Mouse (Mus musculus): ENCODE data around the gene Tmbim6.
A peak's percentile ranks its signal among the peaks of the same experiment; 100 is the strongest.

Tmbim6 gene

DNA sequence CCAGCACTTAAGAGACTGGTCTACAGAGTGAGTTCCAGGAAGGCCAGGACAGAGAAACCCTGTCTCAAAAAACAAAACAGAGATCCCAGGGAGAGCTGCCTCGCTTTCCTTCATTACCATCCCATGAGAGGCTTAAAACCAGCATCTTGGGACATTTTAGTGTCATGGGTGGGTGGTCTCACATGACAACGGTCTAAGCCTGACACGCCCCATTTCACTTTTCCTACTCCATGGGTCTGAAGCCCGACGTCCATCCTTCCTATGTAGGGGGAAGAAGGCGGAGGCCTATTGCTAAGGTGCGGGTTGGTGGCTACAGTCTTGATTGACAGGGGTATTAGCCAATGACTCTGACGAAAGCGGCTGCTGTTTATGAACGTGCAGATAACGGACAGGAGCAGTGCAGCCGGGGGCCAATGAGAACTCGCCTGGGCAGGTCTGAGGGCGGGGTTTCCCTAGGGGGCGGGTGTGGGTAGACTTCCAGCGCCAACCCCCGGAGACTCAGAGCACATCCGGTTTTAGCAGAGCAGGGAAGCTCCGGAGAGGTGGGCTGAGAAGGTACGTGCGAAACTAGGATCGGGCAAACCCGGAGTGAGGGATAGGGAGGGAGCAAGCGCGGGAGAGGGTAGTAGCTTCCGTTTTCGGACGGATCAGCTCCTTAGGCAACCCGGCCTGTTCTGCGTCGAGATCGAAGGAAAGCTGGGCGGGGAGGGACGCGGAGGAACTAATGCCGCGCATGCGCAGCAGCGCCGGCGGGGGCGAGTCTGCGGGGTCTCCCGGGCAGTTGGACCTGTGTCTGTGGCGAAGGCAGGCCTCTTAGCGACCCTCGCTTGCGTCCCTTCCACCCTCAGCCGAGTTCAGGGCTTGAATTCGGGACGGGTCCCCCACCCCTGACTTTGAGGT lies at the start of gene Tmbim6:
Tmbim6 (plus strand) TSS at position 397 of the 900 bp plus-strand sequence.
- peak; percentile 100 for DNase-seq (ENCODE audit: low read depth)

DNA sequence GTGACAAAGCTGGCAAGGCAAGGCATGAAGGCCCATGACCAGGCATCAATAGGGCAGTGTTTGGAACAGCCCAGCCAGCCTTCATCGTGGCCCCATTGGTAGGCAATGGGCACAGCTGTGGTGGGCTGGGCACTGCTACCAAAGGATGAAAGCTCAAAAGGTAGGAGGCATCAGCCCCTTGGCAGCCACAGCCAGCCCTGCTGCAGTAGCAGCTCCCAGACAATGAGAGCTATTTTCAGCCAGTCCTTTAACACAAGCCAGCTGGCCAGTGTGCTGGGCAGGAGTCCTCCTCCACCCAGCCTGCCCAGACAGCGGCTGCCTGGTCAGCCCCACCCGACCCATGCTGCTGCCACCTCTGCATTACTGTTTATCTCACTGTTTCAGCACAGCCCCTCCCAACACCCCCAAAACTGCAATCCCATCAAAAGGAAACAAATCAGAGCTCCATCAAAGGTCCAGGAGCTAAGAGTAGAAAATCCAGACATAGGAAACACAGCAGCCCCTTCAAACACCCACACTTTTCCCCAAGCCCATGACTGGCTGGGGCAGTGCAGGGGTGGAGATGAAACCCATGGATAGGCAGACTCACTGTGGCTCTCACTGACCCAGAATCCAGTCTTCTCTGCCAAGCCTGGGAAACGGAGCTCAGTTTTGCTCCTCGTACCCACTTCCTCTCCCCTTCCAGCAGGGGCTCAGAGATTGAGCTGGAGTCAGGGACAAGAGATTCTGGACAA lies 49.1 kb upstream of the Tmbim6 start:
- DNase-seq (ENCODE audit: low read depth) = no peak

DNA sequence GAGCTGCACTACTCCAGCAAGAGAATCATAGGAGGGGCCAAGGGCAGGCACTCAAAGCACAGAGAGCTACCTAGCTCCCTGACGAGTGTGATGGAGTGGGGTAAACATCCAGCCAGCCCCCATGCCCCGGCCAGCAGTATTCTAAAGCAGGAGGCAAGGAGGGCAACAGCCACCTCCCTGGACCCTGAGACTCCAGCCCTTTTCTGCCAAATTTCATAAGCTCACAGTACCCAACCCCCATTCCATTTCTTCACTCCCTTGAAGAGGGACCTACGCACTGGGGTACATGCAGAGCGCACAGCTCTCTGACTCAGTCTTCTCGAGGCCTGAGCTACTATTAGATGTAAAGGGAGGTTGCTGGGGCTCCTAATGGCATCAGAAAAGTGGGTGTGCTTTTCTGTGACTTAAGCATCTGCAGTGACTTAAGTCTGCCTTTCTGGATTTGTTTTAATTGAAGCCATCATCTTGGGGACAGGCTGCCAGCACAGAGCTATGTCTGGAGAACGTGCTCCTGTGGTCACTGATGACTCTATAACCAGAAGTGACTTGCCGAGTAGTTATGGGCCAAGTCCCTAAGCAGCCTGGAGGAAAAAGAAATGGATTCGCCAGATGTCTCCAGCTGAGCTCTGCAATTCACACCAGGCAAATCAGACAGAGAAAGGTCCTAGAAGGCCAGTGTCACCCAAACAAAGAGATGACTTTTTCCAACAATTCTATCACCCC lies 48.4 kb upstream of the Tmbim6 start:
- peak; percentile 58 for DNase-seq (ENCODE audit: low read depth)

DNA sequence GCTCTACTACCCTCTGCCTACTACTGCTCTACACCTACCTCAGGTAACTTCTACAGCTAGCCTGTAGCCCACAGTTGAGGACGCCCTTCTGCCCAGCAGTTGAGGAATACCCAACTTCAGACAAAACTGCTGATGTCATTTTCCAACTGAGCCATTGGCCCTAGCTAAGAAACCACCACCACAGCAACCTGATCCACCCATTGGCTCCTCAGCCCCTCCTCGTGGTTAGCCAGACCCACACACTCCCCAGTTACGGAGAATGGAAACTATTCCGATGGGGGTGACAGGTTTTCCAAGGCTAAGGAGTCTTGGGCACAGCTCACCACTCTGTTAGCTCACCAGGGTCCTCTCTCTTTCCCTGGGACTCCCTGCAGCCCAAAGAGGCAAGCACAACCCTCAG lies 47.7 kb upstream of the Tmbim6 start:
- peak; percentile 86 for DNase-seq (ENCODE audit: low read depth)

DNA sequence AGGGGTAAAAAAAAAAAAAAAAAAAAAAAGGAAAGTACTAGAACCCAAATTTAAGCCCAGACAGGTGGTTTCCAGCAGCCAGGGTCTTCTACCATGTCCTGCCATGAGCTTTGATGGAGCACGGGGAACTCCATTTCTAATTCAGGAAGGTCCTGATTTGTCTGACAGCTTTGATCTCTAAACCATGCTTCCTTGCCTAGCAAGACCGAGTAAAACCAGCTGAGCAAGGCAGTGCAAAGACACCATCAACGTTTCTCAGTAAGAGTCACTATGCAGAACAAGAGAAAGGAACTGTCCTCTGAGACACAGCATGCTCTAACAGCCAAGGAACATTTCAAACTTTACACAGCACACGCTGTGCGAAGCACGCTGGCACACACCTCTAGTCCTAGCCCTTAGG lies 41.1 kb upstream of the Tmbim6 start:
- no peak for DNase-seq (ENCODE audit: low read depth)

DNA sequence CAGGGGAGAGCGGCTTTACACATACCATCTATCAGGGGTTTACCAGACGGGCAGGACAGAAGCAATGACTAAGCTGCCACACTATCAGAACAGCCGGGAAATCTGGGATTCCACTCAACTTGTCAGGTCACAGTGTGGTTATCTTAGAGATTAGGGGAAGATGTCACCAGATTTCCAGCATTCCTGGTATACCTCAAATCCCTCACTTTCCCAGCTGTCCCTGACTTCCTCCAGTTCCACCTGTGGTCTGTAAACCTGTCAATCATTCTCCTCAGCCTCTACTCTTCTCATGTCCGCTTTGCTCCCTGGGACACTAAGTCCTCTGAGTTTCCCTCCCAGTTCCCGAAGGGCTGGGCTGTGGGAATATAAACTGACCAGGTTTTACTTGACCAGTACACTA lies 40.4 kb upstream of the Tmbim6 start:
- no peak for DNase-seq (ENCODE audit: low read depth)

DNA sequence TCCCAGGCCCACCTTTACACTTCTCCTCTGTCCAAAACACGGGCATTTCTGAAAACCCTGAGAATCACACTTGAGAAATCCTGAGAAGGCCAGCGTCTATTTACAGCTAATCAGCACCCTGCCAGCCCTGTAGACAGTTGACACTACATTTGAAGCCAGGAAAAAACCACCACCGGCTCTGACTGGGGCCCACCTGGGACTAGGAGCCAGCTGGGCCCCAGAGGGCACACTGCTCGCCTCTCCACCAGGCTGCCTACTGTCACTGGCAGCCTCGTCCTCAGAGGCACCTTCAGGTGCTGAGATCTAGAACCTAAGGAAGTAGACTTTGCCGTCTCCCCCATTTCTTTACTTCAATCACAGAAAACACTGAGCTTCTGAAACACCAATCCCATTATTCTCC lies 37.0 kb upstream of the Tmbim6 start:
- no peak for DNase-seq (ENCODE audit: low read depth)

DNA sequence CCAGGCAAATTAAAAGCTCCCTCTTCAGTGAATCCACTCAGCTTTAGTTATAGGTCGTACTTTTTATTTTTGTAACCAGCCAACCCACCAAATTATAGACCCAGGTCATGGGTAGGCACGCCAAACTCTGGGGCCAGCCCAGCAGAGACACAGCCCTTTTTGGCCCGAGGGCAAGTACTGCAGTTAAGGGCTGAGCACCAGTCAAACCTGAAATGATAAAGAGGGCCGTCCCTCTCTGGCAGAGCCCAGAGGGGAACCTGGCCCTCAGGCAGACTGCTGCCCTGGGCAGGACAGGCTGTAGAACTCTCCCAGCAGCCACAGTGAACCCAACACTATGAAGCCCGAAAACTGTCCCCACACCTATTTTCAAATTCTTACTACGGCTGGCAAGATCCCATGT lies 36.2 kb upstream of the Tmbim6 start:
- no peak for DNase-seq (ENCODE audit: low read depth)

DNA sequence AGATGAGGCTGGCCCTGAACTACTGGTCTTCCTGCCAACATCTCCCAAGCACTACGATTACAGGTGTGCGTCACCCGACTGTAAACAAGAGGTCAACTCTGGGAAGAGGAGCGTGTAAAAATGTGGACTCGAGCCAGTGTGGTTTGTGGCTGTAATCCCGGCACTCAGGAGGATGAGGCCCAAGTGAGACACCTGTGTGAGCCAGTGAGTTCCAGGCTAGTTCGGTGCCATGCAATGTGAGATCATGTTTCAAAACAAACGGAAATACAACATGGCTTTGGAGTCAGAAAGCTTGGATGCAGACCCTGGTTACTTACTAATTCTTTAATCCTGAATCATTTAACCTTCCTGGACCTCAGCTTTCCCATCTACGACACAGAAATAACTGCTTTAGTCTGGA lies 33.7 kb upstream of the Tmbim6 start:
- DNase-seq (ENCODE audit: low read depth) = no peak

DNA sequence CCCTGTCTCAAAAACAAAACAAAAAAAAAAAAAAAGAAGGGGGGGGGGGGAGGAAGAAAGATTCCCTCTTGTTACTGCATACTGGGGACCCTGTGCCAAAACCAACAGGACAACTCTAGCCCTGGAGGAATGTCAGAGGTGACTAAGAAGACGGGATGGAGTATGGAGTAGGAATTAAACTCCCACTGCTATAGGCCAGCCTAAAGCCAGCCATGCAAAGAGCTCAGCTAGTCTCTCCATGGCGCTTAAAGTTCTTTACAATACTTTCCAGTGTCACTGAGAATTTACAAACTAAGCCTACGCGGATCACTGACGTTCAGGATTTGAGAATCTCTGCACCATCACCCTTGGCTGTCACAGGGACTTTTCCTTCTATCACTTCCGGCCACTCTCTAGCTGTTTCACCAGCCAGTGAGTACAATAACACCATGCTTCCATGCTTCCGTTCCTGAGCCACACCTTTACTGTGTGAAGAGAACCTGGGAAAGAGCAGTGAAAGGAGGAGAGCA lies 28.6 kb upstream of the Tmbim6 start:
- no peak for DNase-seq (ENCODE audit: low read depth)

DNA sequence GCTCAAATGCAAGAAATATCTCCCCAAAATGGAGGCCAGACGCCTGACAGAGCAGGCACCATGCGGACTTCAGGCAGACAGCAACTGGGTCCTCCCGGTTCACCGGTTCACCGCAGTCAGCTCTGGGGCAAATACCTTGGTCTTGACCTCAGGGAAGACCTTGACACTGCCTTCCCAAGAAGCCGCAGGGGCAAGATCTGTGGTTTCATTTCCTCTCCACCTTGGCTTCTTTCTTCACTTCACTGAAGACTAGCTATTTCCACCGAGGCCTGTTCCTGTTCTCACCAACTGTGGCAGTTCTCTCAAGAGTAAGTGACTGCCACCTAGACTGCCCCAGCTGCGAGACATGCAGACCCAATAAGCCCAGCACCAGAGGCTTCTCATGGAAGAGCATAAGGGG lies 27.8 kb upstream of the Tmbim6 start:
- peak; percentile 88 for DNase-seq (ENCODE audit: low read depth)

DNA sequence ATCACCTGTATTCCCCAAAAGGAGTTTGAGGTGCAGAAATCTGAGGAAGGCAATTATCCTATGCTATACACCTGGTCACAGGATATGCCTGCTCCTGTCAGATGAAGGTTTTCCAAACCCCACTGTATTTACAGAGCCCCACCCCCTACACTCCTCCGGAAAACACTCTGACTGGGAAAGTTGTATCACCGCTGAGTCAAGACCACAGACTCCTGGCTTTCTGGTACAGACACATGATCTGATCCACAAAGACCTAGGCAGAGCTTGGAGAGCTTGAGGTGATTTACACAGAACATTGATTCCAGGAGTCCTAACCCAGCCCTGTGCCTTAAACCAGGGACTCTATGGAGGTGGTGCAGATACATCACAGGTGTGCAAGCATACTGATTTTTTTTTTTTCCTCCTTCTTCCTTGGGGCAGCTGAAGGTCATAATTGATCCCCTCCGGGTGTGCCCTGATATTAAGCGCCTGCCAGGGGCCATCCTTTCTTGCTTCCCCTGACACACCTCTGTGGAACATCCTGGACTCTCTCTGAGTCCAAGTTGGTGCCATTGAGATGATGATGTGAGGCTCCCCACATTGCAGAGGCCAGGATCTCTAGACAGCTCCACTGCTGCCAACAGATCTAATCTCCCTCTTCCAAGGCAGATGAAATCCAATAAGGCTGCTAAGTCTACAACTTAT lies 24.0 kb upstream of the Tmbim6 start:
- DNase-seq (ENCODE audit: low read depth) = peak; percentile 81

DNA sequence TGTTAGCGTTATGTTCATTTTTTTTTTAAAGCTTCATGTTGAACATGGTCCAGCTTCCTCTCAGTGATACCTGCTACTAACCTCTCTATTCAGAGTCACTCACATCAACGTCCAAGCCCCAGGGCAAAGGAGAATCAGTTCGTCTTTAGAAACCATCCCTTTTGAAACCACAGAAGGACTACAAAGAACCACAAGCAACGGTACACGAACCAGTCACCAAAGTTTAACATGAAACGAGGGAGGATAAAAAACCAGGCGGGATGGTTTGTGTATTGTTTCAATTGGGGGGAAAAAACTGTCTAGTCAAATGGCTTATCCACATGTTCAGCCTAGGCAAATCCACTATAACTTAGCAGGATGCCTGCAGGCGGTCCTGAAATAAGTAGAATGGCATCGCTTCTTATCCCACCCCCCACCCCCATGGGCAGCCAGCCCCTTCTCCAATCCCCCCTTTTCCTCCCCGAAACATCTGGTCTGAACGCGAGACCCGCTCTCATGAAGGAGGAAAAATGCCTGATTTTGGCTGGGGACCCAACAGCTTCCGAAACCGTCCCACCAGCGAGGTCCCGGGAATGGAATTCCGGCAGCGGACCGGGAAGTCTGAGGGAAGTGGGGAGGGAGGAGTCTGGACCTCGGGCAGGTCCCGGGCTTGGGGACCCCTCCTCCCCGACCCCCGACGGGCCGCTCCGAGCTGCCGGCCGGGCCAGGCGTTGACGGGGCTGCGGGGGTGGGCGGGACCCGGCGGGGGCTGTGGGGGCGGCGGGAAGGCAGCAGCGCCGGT lies 23.1 kb upstream of the Tmbim6 start:
- DNase-seq (ENCODE audit: low read depth) = peak; percentile 52

DNA sequence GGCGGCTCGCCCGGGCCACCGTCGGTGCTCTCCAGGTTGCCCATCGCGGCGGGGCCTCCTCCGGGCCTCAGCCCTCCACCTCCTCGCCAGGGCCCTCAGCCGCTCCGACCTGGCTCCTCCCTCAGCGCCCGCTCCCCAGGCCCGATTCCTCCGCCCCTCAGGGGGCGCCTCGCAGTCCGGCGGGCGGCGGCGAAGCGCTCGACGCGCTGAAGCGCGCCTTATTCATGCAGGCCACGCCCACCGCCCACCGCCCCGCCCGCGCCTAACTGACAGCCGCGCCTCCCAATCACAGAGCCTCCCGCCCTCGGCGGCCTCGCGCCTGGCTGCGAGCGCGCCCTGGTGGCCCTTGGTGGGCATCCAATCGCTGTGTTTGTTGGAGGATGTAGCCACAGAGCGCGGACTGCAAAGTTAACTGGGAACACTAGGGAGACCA lies 22.4 kb upstream of the Tmbim6 start, which contains the start of gene Fmnl3:
Fmnl3 (minus strand) TSS at position 224 of the 433 bp plus-strand sequence.
- peak; percentile 94 for DNase-seq (ENCODE audit: low read depth)

DNA sequence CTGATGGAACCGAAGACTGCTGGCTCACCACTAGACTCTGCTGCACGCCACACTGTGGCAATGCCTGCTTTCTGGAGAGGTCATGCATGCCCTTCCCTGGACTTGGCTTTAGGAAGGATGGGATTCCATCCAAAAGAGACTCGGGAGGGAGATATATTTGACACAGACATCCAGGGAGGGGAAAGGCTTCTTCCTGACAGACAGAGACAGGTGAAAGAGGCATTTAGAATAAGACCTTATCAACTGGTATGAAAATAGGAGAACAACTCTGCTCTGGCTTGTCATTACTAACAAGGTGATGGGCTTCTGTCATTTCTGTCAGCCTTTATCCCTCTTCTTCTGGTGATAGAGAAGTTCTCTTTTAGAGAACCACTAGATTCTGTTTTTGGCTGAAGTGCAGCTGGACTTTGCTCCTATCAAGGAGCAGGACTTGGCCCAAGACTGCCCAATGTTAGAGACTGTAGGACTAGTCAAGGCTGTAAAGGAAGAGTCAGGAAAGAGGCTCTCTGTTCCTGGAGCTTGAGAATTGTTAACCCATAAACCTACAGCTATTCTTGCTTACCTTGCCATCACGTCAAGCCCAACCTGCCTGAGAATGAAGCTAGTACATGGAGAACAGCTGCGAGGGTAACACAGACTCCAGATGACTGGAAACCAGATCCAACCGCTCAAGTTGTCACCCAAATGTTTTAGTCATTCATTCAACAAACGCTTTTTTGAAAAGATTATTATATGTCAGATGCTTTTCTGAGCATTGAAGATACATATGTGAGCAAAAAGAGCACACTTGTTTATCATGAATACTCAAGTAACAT lies 20.9 kb upstream of the Tmbim6 start:
- DNase-seq (ENCODE audit: low read depth) = no peak

DNA sequence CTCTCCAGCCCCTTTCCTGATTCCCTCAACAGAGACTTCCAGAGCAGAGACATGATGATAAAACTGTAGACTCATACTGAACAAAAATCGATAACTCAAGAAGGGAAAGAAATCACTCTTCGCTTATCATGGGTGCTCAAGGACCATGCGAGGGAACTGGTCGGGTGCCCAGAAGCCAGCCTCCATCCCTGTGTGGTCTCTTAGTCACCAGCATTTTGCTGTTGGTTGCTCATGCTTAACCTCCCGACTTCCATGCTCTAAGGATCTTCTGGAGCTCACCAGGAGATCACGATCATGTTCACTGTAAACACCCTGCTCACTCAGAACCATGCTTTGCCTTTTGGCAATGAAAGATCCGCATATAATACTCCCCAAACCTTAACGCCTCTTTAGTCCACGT lies 19.9 kb upstream of the Tmbim6 start:
- no peak for DNase-seq (ENCODE audit: low read depth)

DNA sequence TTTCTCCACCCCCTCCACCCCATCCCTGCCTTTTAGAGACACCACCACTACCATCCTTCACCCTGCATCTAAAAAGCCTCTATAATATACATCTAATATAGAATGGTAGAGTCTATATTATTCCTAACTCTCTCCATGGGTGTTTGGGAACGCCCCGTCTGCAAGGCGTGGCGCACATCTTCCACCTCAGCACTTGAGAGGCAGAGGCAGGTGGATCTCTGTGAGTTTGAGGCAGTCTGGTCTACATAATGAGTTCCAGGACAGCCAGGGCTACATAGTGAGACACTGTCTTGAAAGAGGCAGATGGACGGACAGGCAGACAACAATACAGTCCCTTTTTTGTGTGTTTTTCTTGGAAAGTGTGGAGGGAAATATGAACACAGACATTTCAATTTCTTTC lies 17.6 kb upstream of the Tmbim6 start:
- no peak for DNase-seq (ENCODE audit: low read depth)

DNA sequence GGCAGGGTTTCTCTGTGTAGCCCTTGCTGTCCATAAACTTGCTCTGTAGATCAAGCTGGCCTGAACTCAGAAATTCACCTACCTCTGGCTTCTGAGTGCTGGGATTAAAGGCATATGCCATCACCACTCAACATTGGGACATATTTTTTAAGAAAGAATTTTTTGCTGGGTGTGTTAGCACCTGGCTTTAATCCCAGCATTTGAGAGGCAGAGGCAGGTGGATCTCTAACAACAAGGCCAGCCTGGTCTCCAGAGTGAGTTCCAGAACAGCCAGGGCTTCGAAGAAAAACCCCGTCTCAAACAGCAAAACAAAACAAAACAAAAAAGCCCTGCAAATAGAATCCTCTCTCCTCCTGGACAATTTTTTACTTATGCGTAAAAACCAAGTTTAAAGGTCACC lies 17.1 kb upstream of the Tmbim6 start:
- DNase-seq (ENCODE audit: low read depth) = no peak

DNA sequence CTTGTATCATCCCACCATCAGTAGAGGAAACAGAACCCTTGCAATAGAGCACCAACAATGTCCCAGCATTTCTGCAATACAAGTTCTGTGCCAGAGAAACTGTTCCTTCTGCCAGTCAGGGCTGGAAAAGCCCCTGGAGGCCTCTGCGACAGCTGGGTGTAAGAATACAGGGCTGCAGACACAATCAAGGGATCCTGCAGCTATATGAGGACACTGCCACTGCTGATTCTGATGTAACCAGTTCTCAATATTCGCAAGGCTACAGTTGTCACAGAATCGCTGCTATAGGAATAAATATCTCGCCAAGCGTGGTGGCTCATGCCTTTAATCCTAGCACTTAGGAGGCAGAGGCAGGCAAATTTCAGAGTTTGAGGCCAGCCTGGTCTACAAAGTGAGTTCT lies 16.4 kb upstream of the Tmbim6 start:
- DNase-seq (ENCODE audit: low read depth) = no peak

DNA sequence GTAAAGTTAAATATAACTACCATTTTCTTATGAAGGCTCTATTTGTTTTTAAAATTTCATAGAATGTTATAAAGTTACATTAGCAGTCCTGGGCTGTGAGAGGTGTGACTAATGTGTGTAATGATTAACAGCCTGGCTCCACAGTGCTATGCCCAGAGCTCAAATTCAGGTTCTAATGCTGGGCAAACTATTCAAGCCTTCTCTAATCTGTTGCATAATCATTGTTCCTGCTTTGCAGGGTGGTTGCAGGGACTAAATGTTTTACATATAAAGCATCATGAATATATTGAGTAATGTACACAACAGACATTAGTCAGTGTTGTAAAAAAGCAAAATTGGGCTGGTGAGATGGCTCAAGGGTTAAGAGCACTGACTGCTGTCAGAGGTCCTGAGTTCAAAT lies 9.8 kb upstream of the Tmbim6 start:
- DNase-seq (ENCODE audit: low read depth) = peak; percentile 55

All from 416B (cell line).